Mouse (Mus musculus): ENCODE data around the gene Txn2.

Txn2 gene

DNA sequence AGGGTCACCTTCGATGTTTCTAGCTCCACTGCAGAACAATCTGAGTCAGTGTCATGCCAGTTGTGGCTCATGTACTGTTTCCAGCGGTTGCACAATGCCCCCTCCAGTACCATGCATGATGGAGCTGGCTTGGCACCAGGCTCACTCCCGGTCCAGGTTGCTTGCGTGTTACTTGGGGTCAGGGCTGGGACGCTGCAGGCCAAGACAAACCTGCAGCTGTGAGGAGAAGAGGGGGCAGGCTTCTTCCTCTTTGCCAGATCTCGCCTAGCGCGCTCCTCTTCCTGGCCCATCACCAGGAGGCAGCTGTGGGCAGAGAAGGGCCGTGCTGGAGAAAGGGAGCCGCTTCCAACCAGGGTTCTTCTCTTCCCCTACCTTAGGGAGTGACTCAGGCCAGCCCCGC, 5.5 kb upstream of the Txn2 start:
- no peak for DNase-seq (ENCODE audit: low read depth, low spot score)

DNA sequence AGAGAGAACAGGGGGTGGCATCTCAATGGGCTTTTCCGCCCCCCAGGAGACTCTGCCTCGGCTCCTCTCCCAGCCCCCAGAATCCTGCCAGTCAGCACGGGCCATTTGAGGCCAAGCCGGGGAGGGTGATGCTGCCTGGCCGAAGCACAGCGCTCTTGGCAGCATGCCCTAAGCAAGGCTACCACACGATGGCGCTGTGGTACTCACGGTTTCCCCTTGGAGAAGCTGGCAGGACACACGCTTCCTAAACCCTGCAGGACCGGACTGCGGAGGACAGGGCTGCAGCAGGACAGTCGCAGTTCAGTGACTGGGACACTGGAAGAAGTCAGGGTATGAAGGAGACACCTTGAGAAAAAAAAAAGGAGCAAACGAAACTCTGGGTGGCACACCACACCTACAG, 5.0 kb upstream of the Txn2 start:
- peak; percentile 87 for DNase-seq (ENCODE audit: low read depth, low spot score)

- no peak for DNase-seq (ENCODE audit: low read depth, low spot score)
These were observed 4.4 kb upstream of the Txn2 start for GRCm38 (mm10) chr15:77933222-77933621.

DNA sequence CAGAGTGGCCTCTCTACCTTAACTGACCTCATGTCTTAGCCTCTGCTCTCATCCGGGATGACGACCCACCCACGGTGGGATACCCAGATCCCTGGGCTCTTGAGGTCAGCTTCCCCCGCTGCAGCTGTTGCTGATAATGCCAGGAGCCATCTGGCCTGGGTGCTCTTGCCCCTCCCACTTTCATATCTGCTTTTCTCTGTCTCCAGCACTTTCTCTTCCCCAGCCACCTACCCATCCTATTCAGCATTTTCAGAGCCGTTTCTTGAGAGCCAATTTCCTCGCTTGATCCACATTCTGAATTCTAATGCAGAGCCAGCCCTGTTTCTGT, 2.8 kb upstream of the Txn2 start:
- no peak for DNase-seq (ENCODE audit: low read depth, low spot score)

- no peak for DNase-seq (ENCODE audit: low read depth, low spot score)
These were observed 2.3 kb upstream of the Txn2 start for GRCm38 (mm10) chr15:77930986-77931688.

- no peak for DNase-seq (ENCODE audit: low read depth, low spot score)
These were observed 998 bp upstream of the Txn2 start for GRCm38 (mm10) chr15:77929804-77930203.

GRCm38 (mm10) chr15:77928091-77928490, 715 bp downstream of the Txn2 start:
- no peak for DNase-seq (ENCODE audit: low read depth, low spot score)

DNA sequence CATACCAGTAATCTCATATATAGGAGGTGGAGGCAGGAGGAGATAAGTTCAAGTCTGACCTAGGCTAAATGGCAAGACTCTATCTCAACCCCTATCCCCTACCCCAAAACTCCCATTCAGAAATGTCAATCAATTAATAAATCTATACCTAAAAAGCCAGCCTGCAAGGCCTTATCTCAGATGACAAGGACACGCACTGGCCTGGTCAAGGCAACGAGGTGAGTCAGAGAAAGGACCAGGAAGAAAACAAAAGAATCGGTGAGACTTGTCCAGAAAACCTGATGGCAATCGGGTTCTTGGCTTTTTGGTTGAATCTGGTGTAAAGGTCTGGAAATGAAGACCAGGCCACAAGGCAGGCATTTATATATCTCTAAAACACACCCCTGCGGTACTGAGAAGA, 1.9 kb downstream of the Txn2 start:
- no peak for DNase-seq (ENCODE audit: low read depth, low spot score)

- no peak for DNase-seq (ENCODE audit: low read depth, low spot score)
These were observed 3.6 kb downstream of the Txn2 start for GRCm38 (mm10) chr15:77925195-77925594.

- DNase-seq (ENCODE audit: low read depth, low spot score): no peak
These were observed 5.4 kb downstream of the Txn2 start for GRCm38 (mm10) chr15:77923267-77924035.

GRCm38 (mm10) chr15:77922710-77923109, 6.1 kb downstream of the Txn2 start:
- DNase-seq (ENCODE audit: low read depth, low spot score): no peak

DNA sequence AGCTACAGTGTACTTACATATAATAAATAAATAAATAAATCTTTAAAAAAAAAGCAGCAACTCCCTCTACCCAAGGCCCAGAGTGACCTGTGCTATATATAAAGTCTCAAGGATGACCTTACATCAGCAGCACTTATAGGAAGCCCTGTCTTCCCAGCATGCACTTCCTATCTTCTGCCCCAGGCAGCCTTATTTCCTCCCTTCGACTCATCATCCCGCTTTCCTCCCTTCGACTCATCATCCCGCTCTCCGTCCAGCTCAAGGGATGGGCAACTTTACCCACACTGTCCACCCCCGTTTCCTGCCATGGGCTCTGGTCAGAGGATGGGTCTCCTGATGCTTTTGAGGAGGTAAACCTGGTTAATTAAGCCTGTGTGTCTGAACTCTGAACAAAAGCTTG, 7.2 kb downstream of the Txn2 start:
- no peak for DNase-seq (ENCODE audit: low read depth, low spot score)

GRCm38 (mm10) chr15:77920511-77921462, 8.0 kb downstream of the Txn2 start:
- DNase-seq (ENCODE audit: low read depth, low spot score): no peak

DNA sequence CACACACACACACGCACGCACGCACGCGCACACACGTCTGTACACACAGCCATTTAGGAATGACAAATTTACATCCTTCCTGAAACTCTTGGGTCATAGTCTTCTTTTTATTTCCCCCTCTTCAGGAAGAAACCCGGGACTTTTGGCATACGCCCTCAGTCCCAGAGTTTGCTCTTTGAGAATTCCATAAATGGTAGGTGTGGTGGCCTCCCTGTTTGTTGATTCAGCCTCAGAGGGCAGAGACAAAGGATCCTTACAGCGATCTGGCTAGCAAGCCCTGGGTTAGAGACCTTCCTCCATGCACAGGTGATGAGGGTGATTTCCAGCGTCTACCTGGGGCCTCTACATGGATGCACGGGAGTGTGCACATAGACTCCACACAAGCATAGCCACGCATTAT, 9.4 kb downstream of the Txn2 start:
- no peak for DNase-seq (ENCODE audit: low read depth, low spot score)

DNA sequence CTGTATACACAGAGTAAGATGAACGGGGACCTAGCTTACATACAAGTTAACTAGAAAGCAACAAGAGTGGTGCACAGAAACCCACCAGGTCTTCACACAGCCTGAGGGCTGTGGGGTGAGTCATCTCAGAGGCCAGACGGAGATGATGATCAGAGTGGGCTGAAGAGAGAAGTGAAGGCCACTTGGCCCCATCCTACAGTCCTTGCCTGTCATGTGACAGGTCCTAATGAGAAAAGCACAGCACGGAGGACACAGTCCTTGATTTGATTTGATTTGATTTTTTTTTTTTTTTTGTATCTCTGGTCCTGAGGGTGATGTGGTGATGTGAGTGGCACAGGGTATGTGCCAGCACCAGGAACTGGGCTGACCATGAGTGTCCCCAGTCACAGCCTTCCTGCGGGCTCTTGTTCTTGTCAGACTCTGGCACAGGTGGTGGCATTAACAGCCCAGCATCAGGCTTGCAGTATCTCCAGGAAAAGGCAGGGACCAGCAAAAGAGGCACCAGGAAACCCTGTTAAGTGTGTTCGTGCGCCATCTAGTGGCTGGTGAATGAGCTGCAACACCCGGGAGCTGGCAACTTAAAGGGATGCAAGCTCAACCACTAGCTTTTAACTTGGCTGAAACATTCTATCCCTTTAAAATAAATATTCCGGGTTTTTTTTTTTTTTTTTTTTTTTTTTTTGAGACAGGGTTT, 11.8 kb downstream of the Txn2 start:
- DNase-seq (ENCODE audit: low read depth, low spot score): no peak

- no peak for DNase-seq (ENCODE audit: low read depth, low spot score)
These were observed 13.5 kb downstream of the Txn2 start for GRCm38 (mm10) chr15:77915287-77915686.

GRCm38 (mm10) chr15:77914507-77914906, 14.3 kb downstream of the Txn2 start:
- no peak for DNase-seq (ENCODE audit: low read depth, low spot score)

DNA sequence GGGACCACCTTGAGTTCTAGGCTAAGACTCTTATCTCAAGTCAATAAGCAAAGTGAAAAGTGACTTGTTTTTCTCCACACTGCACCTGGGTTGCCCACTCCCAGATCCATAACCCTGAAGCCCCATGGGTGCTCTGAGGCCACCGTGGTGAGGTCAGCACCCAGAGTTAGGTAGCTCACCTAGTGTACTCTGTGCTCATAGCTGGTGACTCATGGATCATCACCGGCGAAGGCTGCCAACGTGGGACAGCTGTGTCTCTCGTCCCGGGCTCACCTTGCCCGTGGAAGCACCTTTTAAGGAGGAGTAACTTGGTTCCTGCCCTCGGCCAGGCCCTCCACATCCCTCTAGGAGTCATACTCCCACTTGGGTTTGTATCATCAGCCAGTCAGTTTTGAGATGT, 15.8 kb downstream of the Txn2 start:
- DNase-seq (ENCODE audit: low read depth, low spot score): no peak

- no peak for DNase-seq (ENCODE audit: low read depth, low spot score)
These were observed 16.2 kb downstream of the Txn2 start for GRCm38 (mm10) chr15:77912585-77912984.

- DNase-seq (ENCODE audit: low read depth, low spot score): no peak
These were observed 16.8 kb downstream of the Txn2 start for GRCm38 (mm10) chr15:77912048-77912447.

DNA sequence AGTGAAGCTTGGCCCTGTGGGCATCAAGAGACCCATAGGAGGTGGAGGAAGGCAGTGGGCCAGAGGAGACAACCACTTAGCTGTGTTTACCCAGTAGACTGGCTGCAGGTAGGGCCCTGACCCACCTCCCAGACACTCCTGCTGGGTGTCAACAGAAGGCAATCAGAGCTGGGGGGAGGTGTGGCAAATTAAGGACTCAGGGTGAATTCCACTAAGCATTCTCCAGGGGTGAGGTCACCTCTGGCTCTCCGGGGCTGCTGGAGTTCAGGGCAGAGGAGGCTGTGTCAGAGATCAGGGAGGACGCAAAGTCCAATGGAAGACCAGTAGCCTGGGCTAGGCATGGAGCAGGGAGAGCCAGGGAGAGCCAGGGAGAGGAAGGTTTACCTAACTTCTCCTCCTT, 17.7 kb downstream of the Txn2 start:
- DNase-seq (ENCODE audit: low read depth, low spot score): no peak

Data from telencephalon, adult 2 months (tissue).